Mouse (Mus musculus) hindbrain, embryonic 16.5 days (tissue): ENCODE data around the gene Pigc. TPM values are rescaled to one million over a fixed set of nuclear protein-coding genes. Genes with fewer than 3 reads are reported as not detected.

Experiments used
- ATAC-seq: fragments of 200-750 bp; cut with Nextera tagmentation; 2 replicates; pipeline ENCODE4 v1.8.0; 2017; ENCODE audit warnings: moderate TSS enrichment, moderate library complexity
- H3K27ac ChIP-seq: fragments of 300-500 bp; sonication (generic); 2 replicates; pipeline ENCODE4 v1.5.1; 2014; ENCODE audit warnings: low read depth, mild to moderate bottlenecking, control low read depth, low read length, moderate library complexity
- H3K27me3 ChIP-seq: fragments of 300-500 bp; sonication (generic); replicated peaks from 2 replicates; pipeline ENCODE4 v1.6.1; 2014; ENCODE audit warnings: low read length; ENCODE audit not compliant: control insufficient read depth, insufficient read depth
- H3K36me3 ChIP-seq: fragments of 300-500 bp; sonication (generic); 2 replicates; pipeline ENCODE4 v1.6.1; 2014; ENCODE audit warnings: mild to moderate bottlenecking, low read length, moderate library complexity, mixed read lengths; ENCODE audit not compliant: control insufficient read depth, insufficient read depth
- H3K4me1 ChIP-seq: fragments of 300-500 bp; sonication (generic); 2 replicates; pipeline ENCODE4 v1.6.1; 2014; ENCODE audit warnings: low read depth, low read length; ENCODE audit not compliant: control insufficient read depth, insufficient read depth
- H3K4me2 ChIP-seq: fragments of 300-500 bp; sonication (generic); 2 replicates; pipeline ENCODE4 v1.6.1; 2014; ENCODE audit warnings: mild to moderate bottlenecking, low read length, control low read depth, moderate library complexity
- H3K4me3 ChIP-seq: fragments of 300-500 bp; sonication (generic); 2 replicates; pipeline ENCODE4 v1.5.1; 2014; ENCODE audit warnings: mild to moderate bottlenecking, low read length, control low read depth, moderate library complexity
- H3K9ac ChIP-seq: fragments of 300-500 bp; sonication (generic); 2 replicates; pipeline ENCODE4 v1.6.1; 2014; ENCODE audit warnings: low read depth, mild to moderate bottlenecking, control low read depth, low read length, moderate library complexity
- H3K9me3 ChIP-seq: fragments of 300-500 bp; sonication (generic); 2 replicates; pipeline ENCODE4 v1.6.1; 2014; ENCODE audit warnings: mild to moderate bottlenecking, low read length, moderate library complexity; ENCODE audit not compliant: control insufficient read depth
- WGBS: fragments of 180-500 bp; shearing (Covaris S2); extraction: QIAGEN DNeasy Blood & Tissue Kit; methylation state at CpG from one replicate; pipeline ENCODE4 v1.1.7; 2014; 5-methylcytosine and 5-hydroxymethylcytosine counted together
- polyA plus RNA-seq: library from polyadenylated mRNA; unstranded; fragments of >200 nt; fragmentation: Nextera tagmentation; extraction: Ambion mirVana; gene quantifications from 2 replicates; pipeline ENCODE4 v1.2.1, GENCODE M21; 2015

Pigc gene
- polyA plus RNA-seq, 1 experiment from 2014 or later, result 36.2 TPM

- no peak overlapping the region for H3K4me3 ChIP-seq
Observed at GRCm38 (mm10) chr1:161970874-161971273, 1.9 kb downstream of the Pigc start.

DNA sequence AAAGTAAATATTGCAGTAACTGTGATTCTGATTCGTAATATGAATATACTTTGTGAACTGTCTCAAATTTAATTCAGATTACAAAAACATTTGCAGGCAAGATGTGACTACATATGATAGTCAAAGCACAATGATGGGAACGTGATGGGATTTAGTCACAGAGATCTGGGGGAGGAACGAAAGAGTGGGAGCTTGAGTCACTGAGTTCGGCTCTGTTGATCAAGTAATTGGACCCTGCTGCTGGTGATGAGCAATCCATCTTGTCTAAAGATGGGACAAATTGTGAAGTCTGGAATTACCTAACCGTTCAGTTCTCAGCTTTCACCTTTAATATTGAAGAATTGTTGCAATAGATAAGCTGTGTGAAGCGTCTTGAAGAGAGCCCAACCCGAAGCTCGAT lies 3.2 kb downstream of the Pigc start:
- no peak overlapping the region for H3K27ac ChIP-seq
- no peak overlapping the region for H3K4me2 ChIP-seq
- no peaks in the 10 kb centered on the region for H3K27me3 ChIP-seq
- ATAC-seq, result no peak
- WGBS, result 93% methylated on average over 8 of the region's 8 CpGs
- H3K4me1 ChIP-seq, result peaks cover 10% of the 10 kb centered on the region
- H3K4me3 ChIP-seq, result no peak overlapping the region
- H3K9ac ChIP-seq, result no peak overlapping the region
- no peaks in the 10 kb centered on the region for H3K9me3 ChIP-seq
- no peaks in the 10 kb centered on the region for H3K36me3 ChIP-seq

More at GRCm38 (mm10) chr1:161970874-161971273, 1.9 kb downstream of the Pigc start:
- WGBS, result 97% methylated on average over 9 of the region's 9 CpGs
- Histone ChIP-seq H3K9me3 (no peaks in the 10 kb centered on the region), H3K36me3 (no peaks in the 10 kb centered on the region), H3K4me1 (peaks cover 10% of the 10 kb centered on the region), H3K4me2 (no peak overlapping the region), H3K27me3 (no peaks in the 10 kb centered on the region), H3K9ac (no peak overlapping the region), H3K27ac (no peak overlapping the region)
- ATAC-seq, result no peak

DNA sequence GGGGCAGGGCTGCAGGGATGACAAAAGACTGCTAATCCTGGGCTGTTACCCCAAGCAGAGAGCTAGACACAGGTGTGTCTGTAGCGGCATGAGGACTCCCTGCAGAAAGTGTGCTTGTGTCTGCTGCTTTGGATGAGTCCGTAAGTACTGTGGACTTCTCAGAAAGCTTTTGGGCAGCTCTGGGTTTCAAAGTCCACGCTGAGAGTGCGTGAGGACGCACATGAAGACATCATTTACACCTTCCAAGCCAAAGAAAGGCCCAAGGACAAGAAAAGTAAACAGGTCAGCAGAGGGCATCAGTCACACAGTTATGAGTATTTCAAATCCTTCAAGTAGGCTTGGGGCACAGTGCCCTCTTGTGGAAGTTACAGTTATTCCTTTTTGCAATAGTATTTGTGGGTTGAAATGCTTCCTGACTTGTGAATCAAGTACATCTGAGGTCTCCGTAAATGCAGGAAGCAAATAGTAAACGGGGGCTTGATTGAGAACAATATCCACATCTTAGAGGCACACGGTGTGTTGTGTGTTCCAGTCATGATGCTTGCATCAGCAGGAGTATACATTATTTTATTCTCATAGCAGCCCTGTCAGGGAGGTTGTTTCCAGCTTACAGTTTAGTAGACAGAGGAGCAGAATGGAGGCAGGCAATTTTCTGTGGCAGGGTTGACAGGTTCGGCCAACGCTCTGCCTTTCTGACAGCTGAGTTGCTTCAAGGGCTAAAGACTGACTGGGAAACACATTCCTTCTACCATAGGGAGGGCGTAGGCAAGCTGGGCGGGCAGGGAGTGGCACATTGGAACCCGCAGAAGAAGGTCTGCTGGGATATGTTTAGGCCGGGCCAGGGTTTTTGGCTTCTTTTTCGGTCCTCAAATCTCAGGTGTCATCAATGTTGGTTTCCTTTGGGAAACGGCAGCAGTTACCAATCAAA lies 7.5 kb downstream of the Pigc start:
- Histone ChIP-seq H3K4me3 (no peak overlapping the region), H3K9me3 (no peaks in the 10 kb centered on the region), H3K4me2 (no peak overlapping the region; the same call in 1 of the 2 replicates), H3K9ac (peak overlapping the region; percentile 31; the same call in 1 of the 2 replicates), H3K27me3 (no peaks in the 10 kb centered on the region), H3K27ac (no peak overlapping the region), H3K36me3 (no peaks in the 10 kb centered on the region), H3K4me1 (no peaks in the 10 kb centered on the region; the same call in 1 of the 2 replicates)
- 49% methylated on average over 16 of the region's 16 CpGs for WGBS
- peak; percentile 80 for ATAC-seq

GRCm38 (mm10) chr1:161977331-161977730 lies 8.3 kb downstream of the Pigc start:
- no peak overlapping the region for H3K4me2 ChIP-seq
- no peak overlapping the region for H3K9ac ChIP-seq
- H3K36me3 ChIP-seq, result no peaks in the 10 kb centered on the region
- no peaks in the 10 kb centered on the region for H3K27me3 ChIP-seq
- no peak overlapping the region for H3K27ac ChIP-seq
- 71% methylated on average over 4 of the region's 4 CpGs for WGBS
- H3K9me3 ChIP-seq, result no peaks in the 10 kb centered on the region
- no peaks in the 10 kb centered on the region; the same call in 1 of the 2 replicates for H3K4me1 ChIP-seq
- no peak for ATAC-seq
- no peak overlapping the region for H3K4me3 ChIP-seq

DNA sequence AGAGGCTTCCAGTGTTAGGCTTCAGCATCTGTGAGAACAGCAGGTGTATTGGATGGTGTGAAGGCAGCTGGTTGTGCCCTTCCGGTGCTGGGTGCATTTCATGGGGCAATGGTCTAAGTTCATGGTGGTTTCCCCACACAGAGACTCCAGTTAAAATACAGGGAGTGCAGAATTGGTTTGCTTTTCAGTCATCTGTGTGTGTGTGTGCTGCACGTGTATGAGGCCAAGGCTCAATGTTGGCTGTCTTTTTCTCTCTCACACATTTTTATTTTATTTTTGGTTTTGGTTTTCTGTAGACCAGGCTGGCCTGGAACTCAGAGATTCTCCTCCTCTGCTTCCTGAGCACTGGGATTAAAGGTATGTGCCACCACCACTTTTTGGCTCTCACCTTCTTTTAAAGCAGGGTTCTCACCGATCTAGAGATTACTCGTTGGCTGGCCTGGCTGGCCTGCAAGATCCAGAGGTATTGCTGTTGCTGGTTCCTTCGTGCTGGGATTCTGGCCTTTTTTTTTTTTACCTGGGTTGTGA lies 9.3 kb downstream of the Pigc start:
- no peaks in the 10 kb centered on the region for H3K27me3 ChIP-seq
- H3K27ac ChIP-seq, result no peak overlapping the region
- no peak for ATAC-seq
- no peaks in the 10 kb centered on the region for H3K9me3 ChIP-seq
- H3K4me1 ChIP-seq, result no peaks in the 10 kb centered on the region; the same call in 1 of the 2 replicates
- H3K9ac ChIP-seq, result no peak overlapping the region
- no peak overlapping the region for H3K4me3 ChIP-seq
- WGBS, result 90% methylated on average over 5 of the region's 5 CpGs
- no peaks in the 10 kb centered on the region for H3K36me3 ChIP-seq
- H3K4me2 ChIP-seq, result no peak overlapping the region

- Histone ChIP-seq H3K4me1 (no peaks in the 10 kb centered on the region; the same call in 1 of the 2 replicates), H3K27ac (no peak within 1 kb of the TSS), H3K36me3 (no peaks in the 10 kb centered on the region), H3K4me3 (no peak within 1 kb of the TSS), H3K9ac (no peak within 1 kb of the TSS), H3K4me2 (no peak within 1 kb of the TSS), H3K9me3 (no peaks in the 10 kb centered on the region), H3K27me3 (no peaks in the 10 kb centered on the region)
- WGBS, result 76% methylated on average over 1 of the region's 1 CpGs
- no peak for ATAC-seq
Observed at GRCm38 (mm10) chr1:161979536-161979935, 10.6 kb downstream of the Pigc start, which contains the start of gene 4930558K02Rik. TSS of gene 4930558K02Rik (minus strand) at chr1:161979636.

GRCm38 (mm10) chr1:161980046-161980445 lies 11.1 kb downstream of the Pigc start:
- H3K4me2 ChIP-seq, result no peak overlapping the region
- no peak overlapping the region for H3K27ac ChIP-seq
- no peaks in the 10 kb centered on the region for H3K36me3 ChIP-seq
- no peaks in the 10 kb centered on the region for H3K9me3 ChIP-seq
- H3K4me3 ChIP-seq, result no peak overlapping the region
- H3K27me3 ChIP-seq, result no peaks in the 10 kb centered on the region
- no peak overlapping the region for H3K9ac ChIP-seq
- 76% methylated on average over 2 of the region's 2 CpGs for WGBS
- no peaks in the 10 kb centered on the region; the same call in 1 of the 2 replicates for H3K4me1 ChIP-seq
- no peak for ATAC-seq

DNA sequence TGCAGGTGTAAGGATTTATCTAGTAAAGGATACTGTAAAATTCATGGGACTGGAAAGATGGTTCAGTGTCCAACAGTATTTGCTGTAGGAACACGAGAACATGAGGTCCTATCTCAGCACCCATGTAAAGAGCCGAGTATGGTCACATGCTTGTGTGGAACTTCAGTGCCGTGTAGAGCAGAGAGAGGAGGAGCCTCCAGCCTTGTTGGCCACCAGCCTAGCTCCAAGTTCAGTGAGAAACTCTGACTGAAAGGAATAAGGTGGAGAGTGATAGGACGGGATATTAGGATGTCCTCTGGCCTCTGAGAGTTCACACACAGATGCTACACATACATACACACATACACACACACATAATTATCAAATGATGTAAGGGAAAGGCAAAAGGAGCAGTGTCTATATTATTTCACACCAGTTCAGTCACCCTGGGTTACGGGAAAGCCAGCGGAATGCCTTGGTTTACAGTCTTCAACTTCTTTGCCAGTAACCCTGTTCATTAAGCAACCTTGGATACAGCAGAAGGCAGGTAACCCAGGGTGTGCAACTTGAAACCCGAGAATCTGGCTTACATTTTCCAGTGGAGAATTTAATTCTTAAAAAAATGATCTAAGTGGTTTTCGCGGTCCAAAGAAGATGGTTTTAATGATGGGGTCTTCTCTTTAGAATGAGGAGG lies 11.8 kb downstream of the Pigc start:
- Histone ChIP-seq H3K27me3 (no peaks in the 10 kb centered on the region), H3K9me3 (no peaks in the 10 kb centered on the region), H3K4me1 (no peaks in the 10 kb centered on the region; the same call in 1 of the 2 replicates), H3K4me2 (no peak overlapping the region), H3K27ac (no peak overlapping the region), H3K9ac (no peak overlapping the region), H3K4me3 (no peak overlapping the region), H3K36me3 (no peaks in the 10 kb centered on the region)
- WGBS, result 83% methylated on average over 9 of the region's 9 CpGs
- ATAC-seq, result no peak

- no peak overlapping the region for H3K4me2 ChIP-seq
- H3K9ac ChIP-seq, result no peak overlapping the region
- no peak overlapping the region for H3K4me3 ChIP-seq
- 66% methylated on average over 6 of the region's 6 CpGs for WGBS
- no peaks in the 10 kb centered on the region; the same call in 1 of the 2 replicates for H3K4me1 ChIP-seq
- H3K27ac ChIP-seq, result no peak overlapping the region
- no peak for ATAC-seq
- no peaks in the 10 kb centered on the region for H3K27me3 ChIP-seq
- H3K9me3 ChIP-seq, result no peaks in the 10 kb centered on the region
- no peaks in the 10 kb centered on the region for H3K36me3 ChIP-seq
Observed at GRCm38 (mm10) chr1:161983451-161983850, 14.5 kb downstream of the Pigc start.
